Mouse (Mus musculus): ENCODE data around the gene Snta1. TPM values are rescaled to one million over a fixed set of nuclear protein-coding genes. Genes with fewer than 3 reads are reported as not detected.

The Snta1 gene
- polyA plus RNA-seq, 1 experiment from 2014 or later, result 4.0 TPM

DNA sequence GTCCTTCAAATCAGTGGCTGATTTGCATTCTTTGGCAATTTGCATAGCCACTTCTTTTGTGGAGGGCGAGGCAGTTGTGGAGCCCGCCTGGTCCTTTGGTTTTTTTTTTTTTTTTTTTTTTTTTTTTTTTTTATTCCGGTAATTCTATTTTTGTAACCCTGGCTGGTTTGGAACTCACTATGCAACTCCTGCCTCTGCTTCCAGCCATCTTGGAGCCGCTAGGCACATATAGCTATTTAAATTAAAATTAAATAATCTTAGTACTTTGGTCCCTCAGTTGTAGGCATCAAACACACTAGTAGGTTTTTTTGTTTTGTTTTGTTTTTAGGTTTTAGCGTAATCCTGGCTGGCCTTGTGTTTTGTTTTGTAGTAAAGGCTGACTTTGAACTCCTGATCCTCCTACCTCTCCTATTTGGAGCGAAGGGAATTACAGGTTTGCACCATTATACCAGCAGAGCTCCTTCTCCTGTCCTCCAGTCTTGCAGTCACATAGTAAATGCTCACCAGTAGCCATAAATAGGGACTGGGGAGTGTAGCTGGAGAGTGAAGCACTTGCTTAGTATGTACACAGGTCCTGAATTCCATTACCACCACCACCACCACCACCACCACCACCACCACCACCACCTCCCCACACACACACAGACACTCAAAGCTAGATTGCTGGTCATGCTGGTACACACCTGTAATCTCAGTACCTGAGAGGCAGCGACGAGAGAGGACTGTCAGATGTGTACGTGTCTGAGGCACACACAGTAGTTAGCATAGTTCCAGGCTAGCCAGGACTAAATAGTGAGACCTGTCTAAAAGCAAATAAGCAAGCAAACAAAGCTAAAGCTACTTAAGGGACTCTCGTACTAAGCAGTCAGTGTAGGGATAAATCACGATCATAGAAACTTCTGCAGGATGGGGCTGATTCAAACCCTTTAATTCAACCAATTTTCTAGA lies 19.3 kb upstream of the Snta1 start:
- Histone ChIP-seq H3K4me3 (replicated peaks; ENCODE audit: low read depth, low read length) (peak overlapping the region; percentile 36), H3K9ac (replicated peaks; ENCODE audit: low read length) (peak overlapping the region; percentile 65), H3K36me3 (ENCODE audit: control insufficient read depth, insufficient read depth, low read length) (no peaks in the 10 kb centered on the region), H3K27me3 (ENCODE audit: control insufficient read depth, insufficient read depth, low read length) (no peaks in the 10 kb centered on the region), H3K9me3 (ENCODE audit: control insufficient read depth, low read length) (no peaks in the 10 kb centered on the region), H3K27ac (replicated peaks; ENCODE audit: low read depth, low read length) (peak overlapping the region; percentile 96), H3K4me1 (ENCODE audit: control insufficient read depth, insufficient read depth, low read length) (peaks cover 14% of the 10 kb centered on the region), H3K4me2 (ENCODE audit: low read length) (peak overlapping the region; percentile 63)
- ATAC-seq (ENCODE audit: low FRiP score, low TSS enrichment) (no peak), DNase-seq (peak; percentile 23)
- 26% methylated on average over 11 of the region's 11 CpGs for WGBS

DNA sequence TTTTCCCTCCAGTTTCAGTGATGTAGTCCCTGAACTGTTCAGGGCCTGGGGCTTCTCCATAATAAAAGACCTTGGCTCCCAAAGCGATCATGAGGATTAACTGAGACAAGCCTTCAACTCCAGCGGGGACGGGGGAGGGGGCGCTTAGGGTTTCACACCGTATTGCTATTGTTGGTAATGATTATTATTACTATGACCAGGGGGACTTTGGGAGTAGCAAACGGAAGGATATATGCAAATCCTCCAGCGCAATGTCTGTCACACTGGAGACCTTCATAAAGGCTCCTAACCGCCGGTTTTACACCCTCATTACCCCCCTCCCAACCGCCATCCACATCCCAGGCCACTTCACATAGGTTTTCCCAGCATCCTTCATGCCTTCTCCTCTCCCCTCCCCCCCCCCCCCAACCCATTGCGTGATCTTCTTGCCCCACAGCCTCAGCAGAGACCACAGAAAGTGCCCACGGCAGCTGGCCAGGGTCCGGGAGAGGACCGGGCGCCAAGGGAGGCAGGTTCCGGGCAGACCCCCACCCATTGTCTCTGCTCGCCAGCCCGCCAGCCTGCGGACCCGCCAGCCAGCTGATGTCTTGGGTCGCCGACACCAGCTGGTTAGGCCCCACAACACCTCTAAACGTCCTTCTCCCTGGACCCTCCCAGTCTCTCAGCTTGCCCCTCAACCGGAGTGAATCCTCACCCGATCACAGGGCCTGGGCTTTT lies 18.4 kb upstream of the Snta1 start:
- peak; percentile 82 for DNase-seq
- peak; percentile 88 for ATAC-seq (ENCODE audit: low FRiP score, low TSS enrichment)
- Histone ChIP-seq H3K4me3 (replicated peaks; ENCODE audit: low read depth, low read length) (peak overlapping the region; percentile 36), H3K36me3 (ENCODE audit: control insufficient read depth, insufficient read depth, low read length) (no peaks in the 10 kb centered on the region), H3K4me1 (ENCODE audit: control insufficient read depth, insufficient read depth, low read length) (peaks cover 18% of the 10 kb centered on the region), H3K27ac (replicated peaks; ENCODE audit: low read depth, low read length) (peak overlapping the region; percentile 96), H3K4me2 (ENCODE audit: low read length) (peak overlapping the region; percentile 63), H3K9me3 (ENCODE audit: control insufficient read depth, low read length) (no peaks in the 10 kb centered on the region), H3K27me3 (ENCODE audit: control insufficient read depth, insufficient read depth, low read length) (no peaks in the 10 kb centered on the region), H3K9ac (replicated peaks; ENCODE audit: low read length) (peak overlapping the region; percentile 65)
- under 1% methylated on average over 25 of the region's 25 CpGs for WGBS

DNA sequence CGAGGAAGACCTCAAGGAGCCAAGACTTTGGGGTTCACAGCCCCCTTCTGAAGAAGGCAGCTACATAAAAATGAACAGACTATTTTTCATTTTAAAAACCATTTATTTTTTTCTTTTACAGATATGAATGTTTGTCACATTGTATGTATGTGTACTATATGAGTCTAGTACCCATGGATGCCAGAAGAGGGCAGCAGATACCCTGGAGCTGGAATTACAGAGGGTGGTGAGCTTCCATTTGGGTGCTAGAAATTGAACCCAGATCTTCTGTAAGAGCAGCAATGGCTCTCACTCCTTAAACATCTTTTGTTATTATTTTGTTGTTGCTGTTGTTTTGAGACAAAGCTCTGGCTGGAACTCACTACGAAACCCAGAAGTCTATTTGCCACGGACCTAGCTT lies 17.6 kb upstream of the Snta1 start:
- Histone ChIP-seq H3K36me3 (ENCODE audit: control insufficient read depth, insufficient read depth, low read length) (no peaks in the 10 kb centered on the region), H3K9ac (replicated peaks; ENCODE audit: low read length) (no peak overlapping the region), H3K27ac (replicated peaks; ENCODE audit: low read depth, low read length) (peak overlapping the region; percentile 96), H3K4me2 (ENCODE audit: low read length) (no peak overlapping the region), H3K9me3 (ENCODE audit: control insufficient read depth, low read length) (no peaks in the 10 kb centered on the region), H3K27me3 (ENCODE audit: control insufficient read depth, insufficient read depth, low read length) (no peaks in the 10 kb centered on the region), H3K4me3 (replicated peaks; ENCODE audit: low read depth, low read length) (no peak overlapping the region), H3K4me1 (ENCODE audit: control insufficient read depth, insufficient read depth, low read length) (peaks cover 22% of the 10 kb centered on the region)
- DNase-seq (no peak), ATAC-seq (ENCODE audit: low FRiP score, low TSS enrichment) (no peak)
- 86% methylated on average over 3 of the region's 3 CpGs for WGBS

- DNase-seq (no peak), ATAC-seq (ENCODE audit: low FRiP score, low TSS enrichment) (no peak)
- Histone ChIP-seq H3K27me3 (ENCODE audit: control insufficient read depth, insufficient read depth, low read length) (no peaks in the 10 kb centered on the region), H3K36me3 (ENCODE audit: control insufficient read depth, insufficient read depth, low read length) (no peaks in the 10 kb centered on the region), H3K27ac (replicated peaks; ENCODE audit: low read depth, low read length) (no peak overlapping the region), H3K9me3 (ENCODE audit: control insufficient read depth, low read length) (no peaks in the 10 kb centered on the region), H3K9ac (replicated peaks; ENCODE audit: low read length) (no peak overlapping the region), H3K4me3 (replicated peaks; ENCODE audit: low read depth, low read length) (no peak overlapping the region), H3K4me2 (ENCODE audit: low read length) (no peak overlapping the region), H3K4me1 (ENCODE audit: control insufficient read depth, insufficient read depth, low read length) (peaks cover 22% of the 10 kb centered on the region)
- whole genome bisulfite sequencing, result 85% methylated on average over 2 of the region's 2 CpGs
Measured at GRCm38 (mm10) chr2:154423548-154423947, 15.6 kb upstream of the Snta1 start.

DNA sequence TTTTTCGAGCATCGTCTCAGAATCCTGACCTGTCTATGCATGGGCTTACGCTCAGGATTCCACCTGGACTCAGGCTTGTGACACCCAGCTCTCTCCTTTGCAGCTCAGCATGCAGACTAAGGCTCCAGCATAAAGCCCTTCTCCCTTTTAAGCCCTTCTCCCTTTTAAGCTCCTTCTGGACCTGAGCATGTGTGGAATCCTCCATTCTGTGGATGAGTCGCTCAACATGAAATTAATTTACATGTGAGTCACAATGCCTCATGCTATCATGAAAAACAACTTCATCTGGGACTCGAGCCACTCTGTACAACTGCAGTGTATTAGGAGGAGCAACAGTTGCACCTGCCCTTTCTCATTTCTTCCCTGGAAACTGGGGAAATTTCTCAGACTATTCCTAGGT lies 14.3 kb upstream of the Snta1 start:
- H3K4me1 ChIP-seq (ENCODE audit: control insufficient read depth, insufficient read depth, low read length), result peaks cover 13% of the 10 kb centered on the region; the same call in 1 of the 2 replicates
- no peak overlapping the region for H3K4me2 ChIP-seq (ENCODE audit: low read length)
- H3K27me3 ChIP-seq (ENCODE audit: control insufficient read depth, insufficient read depth, low read length), result no peaks in the 10 kb centered on the region
- 44% methylated on average over 5 of the region's 5 CpGs for WGBS
- ATAC-seq (ENCODE audit: low FRiP score, low TSS enrichment) (no peak), DNase-seq (no peak)
- no peaks in the 10 kb centered on the region for H3K36me3 ChIP-seq (ENCODE audit: control insufficient read depth, insufficient read depth, low read length)
- no peak overlapping the region for H3K4me3 ChIP-seq (replicated peaks; ENCODE audit: low read depth, low read length)
- H3K27ac ChIP-seq (replicated peaks; ENCODE audit: low read depth, low read length), result no peak overlapping the region
- no peak overlapping the region for H3K9ac ChIP-seq (replicated peaks; ENCODE audit: low read length)
- H3K9me3 ChIP-seq (ENCODE audit: control insufficient read depth, low read length), result no peaks in the 10 kb centered on the region

- H3K27ac ChIP-seq (replicated peaks; ENCODE audit: low read depth, low read length), result peak overlapping the region; percentile 75
- ATAC-seq (ENCODE audit: low FRiP score, low TSS enrichment), result peak; percentile 89
Measured at GRCm38 (mm10) chr2:154420942-154421731, 13.2 kb upstream of the Snta1 start.

GRCm38 (mm10) chr2:154419631-154420515 lies 12.0 kb upstream of the Snta1 start:
- 71% methylated on average over 9 of the region's 9 CpGs for WGBS
- no peak for ATAC-seq (ENCODE audit: low FRiP score, low TSS enrichment)

More at GRCm38 (mm10) chr2:154420942-154421731, 13.2 kb upstream of the Snta1 start:
- Histone ChIP-seq H3K9me3 (ENCODE audit: control insufficient read depth, low read length) (no peaks in the 10 kb centered on the region), H3K4me1 (ENCODE audit: control insufficient read depth, insufficient read depth, low read length) (0 out of 2 replicates have a peak, but pooled peaks cover 8% of the 10 kb centered on the region), H3K4me3 (replicated peaks; ENCODE audit: low read depth, low read length) (no peak overlapping the region), H3K9ac (replicated peaks; ENCODE audit: low read length) (no peak overlapping the region), H3K27me3 (ENCODE audit: control insufficient read depth, insufficient read depth, low read length) (no peaks in the 10 kb centered on the region), H3K4me2 (ENCODE audit: low read length) (no peak overlapping the region), H3K36me3 (ENCODE audit: control insufficient read depth, insufficient read depth, low read length) (no peaks in the 10 kb centered on the region)
- 12% methylated on average over 7 of the region's 7 CpGs for WGBS
- peak; percentile 74 for DNase-seq

More at GRCm38 (mm10) chr2:154419631-154420515, 12.0 kb upstream of the Snta1 start:
- Histone ChIP-seq H3K9me3 (ENCODE audit: control insufficient read depth, low read length) (no peaks in the 10 kb centered on the region), H3K36me3 (ENCODE audit: control insufficient read depth, insufficient read depth, low read length) (no peaks in the 10 kb centered on the region), H3K4me2 (ENCODE audit: low read length) (no peak overlapping the region), H3K27me3 (ENCODE audit: control insufficient read depth, insufficient read depth, low read length) (no peaks in the 10 kb centered on the region), H3K9ac (replicated peaks; ENCODE audit: low read length) (no peak overlapping the region), H3K4me3 (replicated peaks; ENCODE audit: low read depth, low read length) (no peak overlapping the region), H3K4me1 (ENCODE audit: control insufficient read depth, insufficient read depth, low read length) (0 out of 2 replicates have a peak, but pooled peaks cover 8% of the 10 kb centered on the region), H3K27ac (replicated peaks; ENCODE audit: low read depth, low read length) (0 out of 2 replicates have a peak overlapping the region, but pooled peaks have one; percentile 26)
- no peak for DNase-seq

Measured in midbrain, embryonic 14.5 days (tissue).